Mouse (Mus musculus): ENCODE measurements around the gene Mrpl53.

DNA sequence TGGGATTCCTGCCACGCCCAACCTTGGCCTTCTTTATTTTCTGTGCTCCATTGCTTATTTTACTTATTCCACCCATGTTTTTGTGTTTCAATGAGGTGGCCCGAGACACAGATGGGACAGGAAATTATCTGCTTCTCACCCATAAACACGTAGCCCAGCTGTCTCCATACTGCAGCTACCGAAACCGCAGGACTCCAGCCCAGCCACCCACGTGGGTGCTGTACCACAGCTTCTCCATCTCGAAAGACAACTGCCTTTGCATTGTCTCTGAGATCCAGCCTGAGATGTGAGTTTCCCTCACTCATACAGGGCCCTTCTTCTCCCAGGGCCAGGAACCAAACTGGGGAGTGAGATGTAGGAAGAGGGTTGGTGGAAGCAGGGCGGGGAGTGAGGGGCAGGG, 42.8 kb upstream of the Mrpl53 start:
- TF ChIP-seq SIN3A (IDR thresholded peaks at IDR 0.05; ENCODE audit: low read length) (no peak), POLR2A (IDR thresholded peaks at IDR 0.05; ENCODE audit: low read depth, low read length) (no peak), EP300 (IDR thresholded peaks at IDR 0.05; ENCODE audit: low read length) (no peak), CTCF (conservative IDR thresholded peaks at IDR 0.05 in 1 of 2, IDR thresholded peaks at IDR 0.05 in 1 of 2; ENCODE audit: low read depth in 2 of 2, low read length in 2 of 2) (no peak)

All from CH12.LX (cell line).